Mouse (Mus musculus): ENCODE data around the gene Sept9. TPM values are rescaled to one million over a fixed set of nuclear protein-coding genes. Genes with fewer than 3 reads are reported as not detected.

Sept9 gene
- polyA plus RNA-seq, 1 experiment, result 34.6 TPM

DNA sequence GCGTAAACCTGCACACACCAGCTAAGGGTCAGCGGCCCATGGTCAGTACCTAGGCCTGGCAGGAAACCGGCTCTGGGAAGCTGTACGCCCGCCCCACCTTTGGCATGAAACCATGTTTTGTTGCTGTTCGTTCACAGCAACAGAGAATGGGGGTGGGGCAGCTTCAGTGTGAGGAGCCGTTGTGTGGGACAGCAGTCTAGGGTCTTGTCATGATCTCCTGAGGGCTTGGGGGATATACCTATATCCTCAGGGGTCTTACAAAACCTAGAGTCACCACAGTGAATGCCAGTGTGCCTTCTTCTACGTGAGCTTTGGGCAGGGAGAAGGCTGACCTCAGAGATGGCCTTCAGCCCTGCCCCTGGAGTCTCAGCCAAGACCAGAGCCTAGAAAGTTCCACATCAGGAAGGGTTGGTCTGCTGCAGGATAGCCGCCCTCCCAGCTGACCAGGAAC lies 47.5 kb downstream of the Sept9 start:
- H3K4me1 ChIP-seq (ENCODE audit: control insufficient read depth, insufficient read depth, low read length), result peaks cover 4% of the 10 kb centered on the region; the same call in 1 of the 2 replicates
- TF ChIP-seq CTCF (IDR thresholded peaks at IDR 0.05; ENCODE audit: extremely low read depth, insufficient read depth, low read length) (no peak), POLR2A (IDR thresholded peaks at IDR 0.05; ENCODE audit: extremely low read depth, insufficient read depth, low read length) (no peak)
- no peak overlapping the region for H3K4me3 ChIP-seq (ENCODE audit: insufficient read depth, low read length)
- 0 out of 2 replicates have a peak overlapping the region, but pooled peaks have one; percentile 34 for H3K27ac ChIP-seq (ENCODE audit: insufficient read depth, low read length)

GRCm38 (mm10) chr11:117247541-117247940 lies 48.1 kb downstream of the Sept9 start:
- H3K4me1 ChIP-seq (ENCODE audit: control insufficient read depth, insufficient read depth, low read length), result peaks cover 4% of the 10 kb centered on the region; the same call in 1 of the 2 replicates
- no peak for TF ChIP-seq POLR2A (IDR thresholded peaks at IDR 0.05; ENCODE audit: extremely low read depth, insufficient read depth, low read length)
- no peak for TF ChIP-seq CTCF (IDR thresholded peaks at IDR 0.05; ENCODE audit: extremely low read depth, insufficient read depth, low read length)
- no peak overlapping the region for H3K27ac ChIP-seq (ENCODE audit: insufficient read depth, low read length)
- H3K4me3 ChIP-seq (ENCODE audit: insufficient read depth, low read length), result no peak overlapping the region

DNA sequence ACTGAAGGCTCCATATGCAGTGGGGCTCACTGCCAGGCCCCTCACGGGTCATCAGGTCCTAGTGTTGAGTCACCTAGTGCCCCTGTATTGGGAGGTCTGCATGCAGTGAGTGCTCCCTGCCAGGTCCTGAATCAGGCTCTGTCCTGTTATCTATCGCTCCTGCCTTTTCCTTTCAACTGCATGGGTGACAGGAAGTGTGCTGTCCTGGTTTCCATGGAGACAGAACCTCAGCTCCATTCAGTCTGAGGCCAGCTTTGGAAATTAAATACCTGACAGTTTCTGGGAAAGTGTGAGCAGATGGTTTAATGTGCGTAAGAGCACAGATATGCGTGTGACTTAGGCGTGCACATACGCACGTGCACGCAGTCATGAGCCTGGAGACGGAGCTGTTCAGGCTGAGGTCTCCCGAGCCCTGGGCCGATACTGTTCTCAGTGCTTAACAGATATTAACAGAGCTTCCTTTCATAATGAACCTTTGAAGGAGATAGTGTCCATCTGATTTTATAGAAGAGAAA lies 49.3 kb downstream of the Sept9 start:
- H3K27ac ChIP-seq (ENCODE audit: insufficient read depth, low read length), result no peak overlapping the region
- TF ChIP-seq POLR2A (IDR thresholded peaks at IDR 0.05; ENCODE audit: extremely low read depth, insufficient read depth, low read length) (no peak), CTCF (IDR thresholded peaks at IDR 0.05; ENCODE audit: extremely low read depth, insufficient read depth, low read length) (no peak)
- H3K4me3 ChIP-seq (ENCODE audit: insufficient read depth, low read length), result no peak overlapping the region
- H3K4me1 ChIP-seq (ENCODE audit: control insufficient read depth, insufficient read depth, low read length), result peaks cover 4% of the 10 kb centered on the region; the same call in 1 of the 2 replicates

GRCm38 (mm10) chr11:117249282-117249984 lies 50.0 kb downstream of the Sept9 start:
- no peak overlapping the region for H3K27ac ChIP-seq (ENCODE audit: insufficient read depth, low read length)
- H3K4me1 ChIP-seq (ENCODE audit: control insufficient read depth, insufficient read depth, low read length), result peaks cover 4% of the 10 kb centered on the region; the same call in 1 of the 2 replicates
- TF ChIP-seq CTCF (IDR thresholded peaks at IDR 0.05; ENCODE audit: extremely low read depth, insufficient read depth, low read length), result no peak
- TF ChIP-seq POLR2A (IDR thresholded peaks at IDR 0.05; ENCODE audit: extremely low read depth, insufficient read depth, low read length), result no peak
- no peak overlapping the region for H3K4me3 ChIP-seq (ENCODE audit: insufficient read depth, low read length)

DNA sequence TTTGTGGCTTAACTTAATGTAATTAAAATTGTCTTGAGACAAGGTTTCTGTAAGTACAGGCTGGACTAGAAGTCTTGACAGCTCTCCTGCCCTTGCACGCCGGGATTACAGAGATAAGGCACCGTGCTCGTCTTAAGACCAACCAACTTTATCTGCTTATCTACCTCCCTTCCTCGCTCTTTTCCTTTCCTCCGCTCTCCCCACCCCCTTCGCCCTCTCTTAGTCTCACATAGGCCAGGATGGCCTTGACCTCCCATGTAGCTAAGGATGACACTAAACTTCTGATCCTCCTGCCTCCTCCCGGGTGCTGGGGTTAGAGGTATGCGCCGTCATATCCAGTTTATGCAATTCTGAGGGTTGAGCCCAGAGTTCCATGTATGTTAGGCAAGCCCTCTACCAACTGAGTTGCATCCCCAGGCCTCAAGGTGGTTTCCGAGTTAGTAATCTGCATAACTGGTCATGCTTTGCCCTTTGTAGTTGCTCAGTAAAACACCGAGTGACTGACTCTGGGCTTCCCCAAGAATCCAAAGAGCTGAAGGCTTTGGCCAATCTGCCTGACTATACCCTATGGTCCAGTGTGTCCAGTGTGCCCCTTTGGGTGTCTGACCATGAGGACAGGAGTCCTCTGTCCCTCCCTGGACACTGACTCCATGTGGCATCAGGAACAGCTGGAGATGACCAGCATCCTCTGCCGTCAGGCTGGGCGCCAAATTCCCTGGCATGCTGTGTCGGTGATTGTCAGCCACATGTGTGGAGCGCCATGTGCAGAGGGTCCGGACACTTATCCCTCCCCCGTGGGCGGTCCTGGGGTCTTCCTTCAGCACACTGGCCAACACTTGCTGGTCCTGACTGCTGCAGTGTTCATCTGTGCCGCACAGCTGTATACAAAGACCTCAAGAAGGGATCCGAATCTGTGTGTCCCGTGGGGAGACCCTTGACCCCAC lies 50.8 kb downstream of the Sept9 start:
- Histone ChIP-seq H3K4me1 (ENCODE audit: control insufficient read depth, insufficient read depth, low read length) (peaks cover 4% of the 10 kb centered on the region; the same call in 1 of the 2 replicates), H3K27ac (ENCODE audit: insufficient read depth, low read length) (no peak overlapping the region), H3K4me3 (ENCODE audit: insufficient read depth, low read length) (no peak overlapping the region)
- TF ChIP-seq CTCF (IDR thresholded peaks at IDR 0.05; ENCODE audit: extremely low read depth, insufficient read depth, low read length), result no peak
- no peak for TF ChIP-seq POLR2A (IDR thresholded peaks at IDR 0.05; ENCODE audit: extremely low read depth, insufficient read depth, low read length)

- TF ChIP-seq CTCF (IDR thresholded peaks at IDR 0.05; ENCODE audit: extremely low read depth, insufficient read depth, low read length) (no peak), POLR2A (IDR thresholded peaks at IDR 0.05; ENCODE audit: extremely low read depth, insufficient read depth, low read length) (no peak)
- peaks cover 4% of the 10 kb centered on the region; the same call in 1 of the 2 replicates for H3K4me1 ChIP-seq (ENCODE audit: control insufficient read depth, insufficient read depth, low read length)
- H3K27ac ChIP-seq (ENCODE audit: insufficient read depth, low read length), result no peak overlapping the region
- H3K4me3 ChIP-seq (ENCODE audit: insufficient read depth, low read length), result no peak overlapping the region
Measured at GRCm38 (mm10) chr11:117251755-117252154, 52.3 kb downstream of the Sept9 start.

DNA sequence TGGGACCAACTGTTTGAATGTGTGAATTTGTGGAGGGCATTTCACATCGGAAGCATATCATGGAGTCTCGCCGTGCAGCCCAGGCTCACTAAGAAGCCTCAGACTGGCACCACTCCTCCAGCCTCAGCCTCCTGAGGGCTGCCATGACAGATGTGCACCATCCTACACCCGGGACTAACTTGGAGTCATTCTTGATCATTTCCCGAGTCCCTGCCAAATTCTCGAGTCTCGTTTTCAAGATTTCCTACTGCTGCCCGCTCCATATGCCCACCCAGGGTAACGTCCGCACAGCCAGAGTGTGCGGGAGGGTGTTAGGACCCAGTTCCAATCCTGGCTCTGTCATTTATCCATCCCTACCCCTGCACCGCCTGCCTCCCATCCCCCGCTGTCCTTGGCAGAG lies 53.4 kb downstream of the Sept9 start:
- Histone ChIP-seq H3K4me3 (ENCODE audit: insufficient read depth, low read length) (no peak overlapping the region), H3K4me1 (ENCODE audit: control insufficient read depth, insufficient read depth, low read length) (peaks cover 4% of the 10 kb centered on the region; the same call in 1 of the 2 replicates), H3K27ac (ENCODE audit: insufficient read depth, low read length) (no peak overlapping the region)
- TF ChIP-seq POLR2A (IDR thresholded peaks at IDR 0.05; ENCODE audit: extremely low read depth, insufficient read depth, low read length) (no peak), CTCF (IDR thresholded peaks at IDR 0.05; ENCODE audit: extremely low read depth, insufficient read depth, low read length) (no peak)

GRCm38 (mm10) chr11:117254161-117255107 lies 55.0 kb downstream of the Sept9 start:
- TF ChIP-seq CTCF (IDR thresholded peaks at IDR 0.05; ENCODE audit: extremely low read depth, insufficient read depth, low read length) (no peak), POLR2A (IDR thresholded peaks at IDR 0.05; ENCODE audit: extremely low read depth, insufficient read depth, low read length) (no peak)
- Histone ChIP-seq H3K27ac (ENCODE audit: insufficient read depth, low read length) (no peak overlapping the region), H3K4me3 (ENCODE audit: insufficient read depth, low read length) (no peak overlapping the region), H3K4me1 (ENCODE audit: control insufficient read depth, insufficient read depth, low read length) (0 out of 2 replicates have a peak, but pooled peaks cover 4% of the 10 kb centered on the region)

Data from cortical plate, adult 2 months (tissue).